Mouse (Mus musculus) hindbrain, embryonic 10.5 days (tissue): ENCODE measurements around the gene Stc2. TPM values are rescaled to one million over a fixed set of nuclear protein-coding genes. Genes with fewer than 3 reads are reported as not detected.

Experiments used
- DNase-seq: peaks from one replicate; pipeline ENCODE4 v3.0.0-alpha.2; 2017; ENCODE audit warnings: low spot score
- H3K27ac ChIP-seq: fragments of 300-500 bp; sonication (generic); 2 replicates; pipeline ENCODE4 v1.5.1; 2016; ENCODE audit warnings: mild to moderate bottlenecking, moderate library complexity
- H3K27me3 ChIP-seq: fragments of 300-500 bp; sonication (generic); 2 replicates; pipeline ENCODE4 v1.6.1; 2016; ENCODE audit warnings: mild to moderate bottlenecking; ENCODE audit not compliant: poor library complexity, insufficient read depth, severe bottlenecking
- H3K36me3 ChIP-seq: fragments of 300-500 bp; sonication (generic); 2 replicates; pipeline ENCODE4 v1.6.1; 2016; ENCODE audit warnings: mild to moderate bottlenecking, moderate library complexity
- H3K4me1 ChIP-seq: fragments of 300-500 bp; sonication (generic); replicated peaks from 2 replicates; pipeline ENCODE4 v1.6.1; 2016; ENCODE audit warnings: mild to moderate bottlenecking
- H3K4me3 ChIP-seq: fragments of 300-500 bp; sonication (generic); 2 replicates; pipeline ENCODE4 v1.5.1; 2016; ENCODE audit warnings: mild to moderate bottlenecking, moderate library complexity
- H3K9me3 ChIP-seq: fragments of 300-500 bp; sonication (generic); 2 replicates; pipeline ENCODE4 v1.6.1; 2016; ENCODE audit warnings: mild to moderate bottlenecking, moderate library complexity
- WGBS: fragments of 180-500 bp; shearing (Covaris S2); methylation state at CpG from one replicate; pipeline ENCODE4 v1.1.7; 2016; 5-methylcytosine and 5-hydroxymethylcytosine counted together
- polyA plus RNA-seq: library from polyadenylated mRNA; unstranded; fragments of >200 nt; fragmentation: Nextera tagmentation; extraction: Ambion mirVana; gene quantifications from 2 replicates; pipeline ENCODE4 v1.2.1, GENCODE M21; 2016

Stc2 gene
- polyA plus RNA-seq, 1 experiment from 2014 or later: 0.90 TPM

- Histone ChIP-seq H3K36me3 (no peaks in the 10 kb centered on the region), H3K9me3 (no peaks in the 10 kb centered on the region), H3K27me3 (peaks cover 6% of the 10 kb centered on the region), H3K4me1 (no peaks in the 10 kb centered on the region), H3K4me3 (no peak overlapping the region), H3K27ac (no peak overlapping the region)
- DNase-seq: no peak
- 82% methylated on average over 3 of the region's 3 CpGs for WGBS
Observed at GRCm38 (mm10) chr11:31362330-31362729, 7.5 kb downstream of the Stc2 start.

- Histone ChIP-seq H3K4me3 (no peak overlapping the region), H3K4me1 (no peaks in the 10 kb centered on the region), H3K9me3 (no peaks in the 10 kb centered on the region), H3K27me3 (no peaks in the 10 kb centered on the region), H3K36me3 (no peaks in the 10 kb centered on the region), H3K27ac (no peak overlapping the region)
- WGBS: 92% methylated on average over 4 of the region's 4 CpGs
- no peak for DNase-seq
Observed at GRCm38 (mm10) chr11:31361047-31361446, 8.8 kb downstream of the Stc2 start.

GRCm38 (mm10) chr11:31359283-31359902 is 10.5 kb downstream of the Stc2 start:
- Histone ChIP-seq H3K27me3 (no peaks in the 10 kb centered on the region), H3K4me1 (no peaks in the 10 kb centered on the region)

GRCm38 (mm10) chr11:31358453-31358852 is 11.4 kb downstream of the Stc2 start:
- H3K4me3 ChIP-seq: no peak overlapping the region
- no peaks in the 10 kb centered on the region for H3K27me3 ChIP-seq
- no peak for DNase-seq
- no peak overlapping the region for H3K27ac ChIP-seq
- no peaks in the 10 kb centered on the region for H3K4me1 ChIP-seq
- no peaks in the 10 kb centered on the region for H3K9me3 ChIP-seq
- 90% methylated on average over 5 of the region's 5 CpGs for WGBS
- H3K36me3 ChIP-seq: no peaks in the 10 kb centered on the region

More at GRCm38 (mm10) chr11:31359283-31359902, 10.5 kb downstream of the Stc2 start:
- WGBS: 87% methylated on average over 6 of the region's 6 CpGs
- Histone ChIP-seq H3K4me3 (no peak overlapping the region), H3K36me3 (no peaks in the 10 kb centered on the region), H3K27ac (no peak overlapping the region), H3K9me3 (no peaks in the 10 kb centered on the region)
- no peak for DNase-seq

- no peaks in the 10 kb centered on the region for H3K4me1 ChIP-seq
- H3K4me3 ChIP-seq: no peak overlapping the region
- H3K27me3 ChIP-seq: no peaks in the 10 kb centered on the region
- DNase-seq: no peak
- no peaks in the 10 kb centered on the region for H3K9me3 ChIP-seq
- H3K27ac ChIP-seq: no peak overlapping the region
- no peaks in the 10 kb centered on the region for H3K36me3 ChIP-seq
Observed at GRCm38 (mm10) chr11:31356866-31357265, 13.0 kb downstream of the Stc2 start.

GRCm38 (mm10) chr11:31355737-31356136 is 14.1 kb downstream of the Stc2 start:
- Histone ChIP-seq H3K9me3 (no peaks in the 10 kb centered on the region), H3K4me3 (no peak overlapping the region), H3K27ac (no peak overlapping the region), H3K4me1 (no peaks in the 10 kb centered on the region), H3K36me3 (no peaks in the 10 kb centered on the region), H3K27me3 (no peaks in the 10 kb centered on the region)
- 94% methylated on average over 1 of the region's 1 CpGs for WGBS
- DNase-seq: no peak

GRCm38 (mm10) chr11:31354514-31354913 is 15.4 kb downstream of the Stc2 start:
- no peak for DNase-seq

More at GRCm38 (mm10) chr11:31354514-31354913, 15.4 kb downstream of the Stc2 start:
- H3K4me3 ChIP-seq: no peak overlapping the region
- H3K27ac ChIP-seq: no peak overlapping the region
- H3K9me3 ChIP-seq: no peaks in the 10 kb centered on the region
- no peaks in the 10 kb centered on the region for H3K4me1 ChIP-seq
- H3K36me3 ChIP-seq: no peaks in the 10 kb centered on the region
- WGBS: 67% methylated on average over 1 of the region's 1 CpGs
- no peaks in the 10 kb centered on the region for H3K27me3 ChIP-seq

Other genes with a start within 250 kb of the Stc2 start
- gene Gm17332, start 187.6 kb downstream of the Stc2 start, polyA plus RNA-seq: not detected in 2 replicates